Comparison of ENCODE assay signal across 28 mouse cellular contexts in the genomic region with DNA sequence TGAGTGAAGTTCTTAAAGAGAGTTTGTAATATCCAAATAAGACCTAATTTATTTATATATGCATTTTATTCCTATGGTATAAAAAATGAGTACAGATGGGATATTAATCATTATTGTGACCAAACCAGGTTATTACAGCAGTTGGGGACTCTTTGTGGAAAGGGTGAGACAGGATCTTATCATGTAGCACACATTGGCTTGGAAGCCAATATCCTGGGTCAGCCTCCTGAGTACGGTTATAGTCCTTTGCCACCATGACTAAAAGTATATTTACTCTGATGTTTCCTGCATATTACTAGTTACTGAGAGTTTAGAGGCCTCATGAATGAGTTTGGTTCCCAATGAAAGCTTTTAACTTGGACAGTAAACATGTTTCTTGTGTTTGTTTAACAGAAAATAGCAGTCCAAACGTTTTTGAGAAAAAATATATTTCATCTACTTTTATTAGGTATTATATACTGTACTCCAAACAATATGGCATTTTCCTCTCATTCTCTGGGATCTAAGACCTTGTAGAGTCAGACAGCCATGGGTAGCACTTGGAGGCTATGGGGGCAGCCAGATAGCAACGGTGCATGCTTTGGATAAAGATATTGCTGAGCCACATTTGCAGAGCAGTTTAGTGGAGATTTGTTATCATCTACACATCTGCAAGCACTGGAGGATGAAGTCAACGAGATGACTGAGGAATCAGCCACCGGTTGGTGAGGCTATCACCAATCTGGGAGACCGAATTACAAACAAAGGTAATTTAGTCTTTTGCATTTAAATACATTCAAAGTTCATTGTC.
DNase-seq lines count a peak whose midpoint lies in the region; ATAC-seq and TF ChIP-seq lines count a peak whose summit lies in the region.
"Had no signal": no experiment of that assay in that cellular context is flagged by ENCODE, and none has a peak within 500 bp of the region (broad histone marks: within the 10 kb centered on the region; RNA-seq: fewer than 3 reads in every experiment).

No protein-coding gene starts in this region.

- H3K27ac ChIP-seq in stomach, embryonic 15.5 days, result no peak overlapping the region
- H3K27ac ChIP-seq in stomach, postnatal 0 days (replicated peaks), result no peak overlapping the region
- H3K27ac ChIP-seq in liver, embryonic 12.5 days, result no peak overlapping the region
- no peak overlapping the region for H3K27ac ChIP-seq in liver, embryonic 15.5 days (replicated peaks)
- no peak overlapping the region for H3K27ac ChIP-seq in gastrocnemius, adult 2 months
- no peak overlapping the region for H3K27ac ChIP-seq in intestine, embryonic 16.5 days (ENCODE audit: low read length)
- H3K27ac ChIP-seq: embryonic facial prominence, embryonic 10.5 days; embryonic facial prominence, embryonic 13.5 days; forebrain, embryonic 12.5 days; forebrain, embryonic 15.5 days; heart, embryonic 10.5 days; heart, embryonic 13.5 days; hindbrain, embryonic 14.5 days; hindbrain, postnatal 0 days had no signal

- no peaks in the 10 kb centered on the region for H3K9me3 ChIP-seq in stomach, embryonic 15.5 days
- no peaks in the 10 kb centered on the region for H3K9me3 ChIP-seq in stomach, postnatal 0 days (ENCODE audit: control insufficient read depth, low read length)
- no peaks in the 10 kb centered on the region for H3K9me3 ChIP-seq in liver, embryonic 12.5 days (replicated peaks)
- H3K9me3 ChIP-seq in liver, embryonic 15.5 days (replicated peaks), result no peaks in the 10 kb centered on the region
- H3K9me3 ChIP-seq in intestine, embryonic 16.5 days (ENCODE audit: control insufficient read depth, low read length), result no peaks in the 10 kb centered on the region
- H3K9me3 ChIP-seq: embryonic facial prominence, embryonic 10.5 days; embryonic facial prominence, embryonic 13.5 days; forebrain, embryonic 12.5 days; forebrain, embryonic 15.5 days; heart, embryonic 10.5 days; heart, embryonic 13.5 days had no signal

- no peak for TF ChIP-seq CTCF in stomach, postnatal 0 days (IDR thresholded peaks at IDR 0.05; ENCODE audit: low read depth)
- no peak for TF ChIP-seq CTCF in gastrocnemius, adult 2 months (IDR thresholded peaks at IDR 0.05)

- no peaks in the 10 kb centered on the region for H3K4me1 ChIP-seq in stomach, embryonic 15.5 days
- H3K4me1 ChIP-seq in stomach, postnatal 0 days (replicated peaks; ENCODE audit: control insufficient read depth, insufficient read depth), result no peaks in the 10 kb centered on the region
- H3K4me1 ChIP-seq in liver, embryonic 12.5 days, result no peaks in the 10 kb centered on the region
- H3K4me1 ChIP-seq in liver, embryonic 15.5 days (replicated peaks), result no peaks in the 10 kb centered on the region; the same call in 1 of the 2 replicates
- H3K4me1 ChIP-seq in intestine, embryonic 16.5 days (ENCODE audit: control insufficient read depth, insufficient read depth, low read length), result no peaks in the 10 kb centered on the region
- H3K4me1 ChIP-seq: embryonic facial prominence, embryonic 10.5 days; embryonic facial prominence, embryonic 13.5 days; forebrain, embryonic 12.5 days; forebrain, embryonic 15.5 days; heart, embryonic 10.5 days; heart, embryonic 13.5 days had no signal

- no peak overlapping the region for H3K4me2 ChIP-seq in stomach, embryonic 15.5 days
- no peak overlapping the region for H3K4me2 ChIP-seq in stomach, postnatal 0 days (replicated peaks; ENCODE audit: low read depth)
- H3K4me2 ChIP-seq in liver, embryonic 12.5 days, result no peak overlapping the region
- H3K4me2 ChIP-seq in liver, embryonic 15.5 days, result no peak overlapping the region
- no peak overlapping the region for H3K4me2 ChIP-seq in intestine, embryonic 16.5 days (ENCODE audit: low read depth, low read length)
- H3K4me2 ChIP-seq: embryonic facial prominence, embryonic 13.5 days; forebrain, embryonic 12.5 days; forebrain, embryonic 15.5 days; heart, embryonic 13.5 days; hindbrain, embryonic 14.5 days had no signal

- no peaks in the 10 kb centered on the region for H3K36me3 ChIP-seq in stomach, embryonic 15.5 days
- H3K36me3 ChIP-seq in stomach, postnatal 0 days (ENCODE audit: control insufficient read depth, insufficient read depth, low read length), result no peaks in the 10 kb centered on the region
- H3K36me3 ChIP-seq in liver, embryonic 12.5 days, result no peaks in the 10 kb centered on the region
- no peaks in the 10 kb centered on the region for H3K36me3 ChIP-seq in liver, embryonic 15.5 days (replicated peaks)
- H3K36me3 ChIP-seq in intestine, embryonic 16.5 days (ENCODE audit: control insufficient read depth, insufficient read depth, low read length), result no peaks in the 10 kb centered on the region
- H3K36me3 ChIP-seq: embryonic facial prominence, embryonic 10.5 days; embryonic facial prominence, embryonic 13.5 days; forebrain, embryonic 12.5 days; forebrain, embryonic 15.5 days; heart, embryonic 10.5 days; heart, embryonic 13.5 days had no signal

- no peaks in the 10 kb centered on the region for H3K27me3 ChIP-seq in stomach, embryonic 15.5 days (replicated peaks)
- no peaks in the 10 kb centered on the region for H3K27me3 ChIP-seq in stomach, postnatal 0 days (ENCODE audit: control insufficient read depth, insufficient read depth, low read length)
- no peaks in the 10 kb centered on the region for H3K27me3 ChIP-seq in liver, embryonic 12.5 days (replicated peaks)
- no peaks in the 10 kb centered on the region for H3K27me3 ChIP-seq in liver, embryonic 15.5 days
- H3K27me3 ChIP-seq in intestine, embryonic 16.5 days (replicated peaks; ENCODE audit: control insufficient read depth, insufficient read depth, low read length), result no peaks in the 10 kb centered on the region
- H3K27me3 ChIP-seq: embryonic facial prominence, embryonic 13.5 days; forebrain, embryonic 12.5 days; forebrain, embryonic 15.5 days; heart, embryonic 13.5 days had no signal

- 67% methylated on average over 6 of the region's 6 CpGs for WGBS in stomach, embryonic 15.5 days
- WGBS in stomach, postnatal 0 days, result 64% methylated on average over 6 of the region's 6 CpGs
- 39% methylated on average over 6 of the region's 6 CpGs for WGBS in liver, embryonic 12.5 days (ENCODE audit: insufficient replicate concordance)
- 27% methylated on average over 6 of the region's 6 CpGs for WGBS in liver, embryonic 15.5 days (ENCODE audit: insufficient replicate concordance)
- WGBS in intestine, embryonic 16.5 days, result 76% methylated on average over 6 of the region's 6 CpGs

- intact Hi-C loops in gastrocnemius, adult 2 months (cut with DNase I), result no loop called here

- no peak overlapping the region for H3K4me3 ChIP-seq in stomach, embryonic 15.5 days (replicated peaks)
- H3K4me3 ChIP-seq in stomach, postnatal 0 days (ENCODE audit: low read depth, low read length), result no peak overlapping the region
- H3K4me3 ChIP-seq in liver, embryonic 12.5 days, result no peak overlapping the region
- H3K4me3 ChIP-seq in liver, embryonic 15.5 days (replicated peaks), result no peak overlapping the region
- H3K4me3 ChIP-seq in gastrocnemius, adult 2 months, result no peak overlapping the region
- H3K4me3 ChIP-seq in intestine, embryonic 16.5 days (ENCODE audit: low read length), result no peak overlapping the region
- H3K4me3 ChIP-seq: embryonic facial prominence, embryonic 10.5 days; embryonic facial prominence, embryonic 13.5 days; erythroblast, embryonic 14.5 days; forebrain, embryonic 12.5 days; forebrain, embryonic 15.5 days; heart, embryonic 10.5 days; heart, embryonic 13.5 days had no signal

- peak; percentile 47; the same call in 1 of the 2 replicates for ATAC-seq in stomach, embryonic 15.5 days (ENCODE audit: insufficient read depth, low FRiP score, low read depth)
- no peak for ATAC-seq in stomach, postnatal 0 days (ENCODE audit: low FRiP score, low TSS enrichment)
- peak; percentile 90 for ATAC-seq in liver, embryonic 12.5 days
- ATAC-seq in liver, embryonic 15.5 days (ENCODE audit: insufficient read depth), result peak; percentile 89
- ATAC-seq in intestine, embryonic 16.5 days, result no peak
- ATAC-seq: forebrain, embryonic 15.5 days; hindbrain, postnatal 0 days had no signal

- no peak overlapping the region for H3K9ac ChIP-seq in stomach, embryonic 15.5 days
- no peak overlapping the region for H3K9ac ChIP-seq in stomach, postnatal 0 days (ENCODE audit: low read length)
- H3K9ac ChIP-seq in liver, embryonic 12.5 days, result no peak overlapping the region
- no peak overlapping the region for H3K9ac ChIP-seq in liver, embryonic 15.5 days
- H3K9ac ChIP-seq in intestine, embryonic 16.5 days (ENCODE audit: low read depth, low read length), result no peak overlapping the region
- H3K9ac ChIP-seq: embryonic facial prominence, embryonic 13.5 days; forebrain, embryonic 12.5 days; forebrain, embryonic 15.5 days; heart, embryonic 13.5 days; hindbrain, embryonic 14.5 days had no signal

- DNase-seq in stomach, postnatal 0 days (ENCODE audit: low spot score), result no peak
- no peak for DNase-seq in heart, adult 8-10 months (ENCODE audit: low spot score)
- DNase-seq in gastrocnemius, adult 2 months, result no peak
- no peak for DNase-seq in heart, adult 18-20 months
- DNase-seq: adrenal gland, adult 2 months; adrenal gland, postnatal 14 days; cerebellum, adult 11 months; cerebellum, adult 8-10 months; cerebellum, postnatal 10 days; cerebellum, postnatal 36 days; embryo, embryonic 11 days; gastrocnemius, postnatal 14 days; heart, adult 11 months; heart, postnatal 14 days; heart, postnatal 4 days had no signal

- no peak for TF ChIP-seq EP300 in stomach, postnatal 0 days (optimal IDR thresholded peaks at IDR 0.05)

Comparison
In these comparisons a context has a peak if more than half of its experiments do, and no peak if none do; other contexts are left out.
1. ATAC-seq: peak in stomach, embryonic 15.5 days (single experiment), liver, embryonic 12.5 days (single experiment) and liver, embryonic 15.5 days (single experiment); none in stomach, postnatal 0 days (single experiment) and intestine, embryonic 16.5 days (single experiment).